Mouse (Mus musculus): ENCODE measurements around the gene Slc7a5. TPM values are rescaled to one million over a fixed set of nuclear protein-coding genes. Genes with fewer than 3 reads are reported as not detected.

The Slc7a5 gene
- polyA plus RNA-seq, 1 experiment from 2014 or later: 28.1 TPM

GRCm38 (mm10) chr8:121843184-121843733, 64.2 kb downstream of the Slc7a5 start:
- Histone ChIP-seq H3K36me3 (ENCODE audit: poor library complexity, severe bottlenecking) (0 out of 2 replicates have a peak, but pooled peaks cover 7% of the 10 kb centered on the region), H3K27ac (no peak overlapping the region), H3K4me1 (0 out of 2 replicates have a peak, but pooled peaks cover 3% of the 10 kb centered on the region), H3K4me2 (no peak overlapping the region), H3K9me3 (replicated peaks) (no peaks in the 10 kb centered on the region), H3K9ac (no peak overlapping the region), H3K4me3 (no peak overlapping the region), H3K27me3 (peaks cover 3% of the 10 kb centered on the region; the same call in 1 of the 2 replicates)
- ATAC-seq: no peak
- WGBS: 79% methylated on average over 3 of the region's 3 CpGs

DNA sequence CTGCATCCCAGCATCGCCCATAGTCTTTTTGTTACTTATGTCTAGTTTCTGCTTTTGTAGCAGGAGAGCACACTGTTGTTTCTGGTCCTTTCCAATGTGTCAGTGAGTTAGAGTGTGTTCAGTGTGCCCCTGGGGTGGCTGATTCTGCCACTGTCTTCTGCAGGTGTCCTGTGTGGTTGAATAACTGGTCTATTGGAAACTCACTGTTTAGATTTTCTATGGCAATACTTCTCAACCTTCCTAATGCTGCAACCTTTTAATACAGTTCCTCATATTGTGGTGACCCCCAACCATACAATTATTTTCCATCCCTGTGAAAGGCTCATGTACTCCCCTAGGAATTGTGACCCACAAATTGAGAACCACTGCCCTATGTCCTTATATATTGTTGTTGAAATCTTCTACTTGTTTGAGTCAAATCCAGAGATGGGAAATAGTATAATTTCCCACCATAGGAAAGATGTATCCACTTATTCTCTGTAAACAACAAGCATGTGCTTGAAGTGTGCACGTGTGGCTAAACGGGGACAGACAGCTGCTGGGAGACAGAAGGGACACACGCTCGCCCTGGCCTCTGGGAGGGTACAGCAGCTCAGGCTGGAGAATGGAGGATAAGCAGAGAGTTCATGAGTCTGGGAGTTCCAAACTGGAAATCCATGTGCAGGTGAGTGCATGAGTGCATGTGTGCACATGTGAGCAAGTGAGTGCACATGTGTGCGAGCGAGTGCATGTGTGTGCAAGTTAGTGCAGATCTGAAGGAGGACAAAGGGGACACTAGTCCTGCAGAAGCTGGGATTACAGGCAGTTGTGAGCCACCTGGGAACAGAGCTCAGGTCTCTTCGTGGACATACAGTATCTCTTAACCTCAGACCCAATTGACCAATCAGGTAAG, 65.2 kb downstream of the Slc7a5 start:
- H3K4me1 ChIP-seq: 0 out of 2 replicates have a peak, but pooled peaks cover 3% of the 10 kb centered on the region
- 0 out of 2 replicates have a peak, but pooled peaks cover 7% of the 10 kb centered on the region for H3K36me3 ChIP-seq (ENCODE audit: poor library complexity, severe bottlenecking)
- H3K4me2 ChIP-seq: no peak overlapping the region
- H3K27ac ChIP-seq: no peak overlapping the region
- no peak for ATAC-seq
- WGBS: 86% methylated on average over 8 of the region's 8 CpGs
- H3K4me3 ChIP-seq: no peak overlapping the region
- H3K27me3 ChIP-seq: no peaks in the 10 kb centered on the region
- H3K9ac ChIP-seq: no peak overlapping the region
- H3K9me3 ChIP-seq (replicated peaks): no peaks in the 10 kb centered on the region

- no peaks in the 10 kb centered on the region for H3K27me3 ChIP-seq
- H3K9me3 ChIP-seq (replicated peaks): no peaks in the 10 kb centered on the region
- H3K4me3 ChIP-seq: no peak overlapping the region
- no peak overlapping the region for H3K9ac ChIP-seq
- 0 out of 2 replicates have a peak, but pooled peaks cover 7% of the 10 kb centered on the region for H3K36me3 ChIP-seq (ENCODE audit: poor library complexity, severe bottlenecking)
- ATAC-seq: 0 out of 2 replicates have a peak, but pooled peaks have one; percentile 36
- H3K4me1 ChIP-seq: 0 out of 2 replicates have a peak, but pooled peaks cover 3% of the 10 kb centered on the region
- no peak overlapping the region for H3K27ac ChIP-seq
- 46% methylated on average over 8 of the region's 8 CpGs for WGBS
- H3K4me2 ChIP-seq: peak overlapping the region; percentile 4; the same call in 1 of the 2 replicates
Measured at GRCm38 (mm10) chr8:121841242-121841641, 66.3 kb downstream of the Slc7a5 start.

GRCm38 (mm10) chr8:121832503-121832902, 75.0 kb downstream of the Slc7a5 start:
- no peak overlapping the region for H3K4me3 ChIP-seq
- ATAC-seq: 0 out of 2 replicates have a peak, but pooled peaks have one; percentile 37
- no peaks in the 10 kb centered on the region for H3K9me3 ChIP-seq (replicated peaks)
- no peak overlapping the region for H3K4me2 ChIP-seq
- H3K4me1 ChIP-seq: peaks cover 19% of the 10 kb centered on the region
- no peaks in the 10 kb centered on the region for H3K36me3 ChIP-seq (ENCODE audit: poor library complexity, severe bottlenecking)
- no peak overlapping the region for H3K9ac ChIP-seq
- 14% methylated on average over 6 of the region's 6 CpGs for WGBS
- 0 out of 2 replicates have a peak, but pooled peaks cover 2% of the 10 kb centered on the region for H3K27me3 ChIP-seq
- H3K27ac ChIP-seq: peak overlapping the region; percentile 14; the same call in 1 of the 2 replicates

DNA sequence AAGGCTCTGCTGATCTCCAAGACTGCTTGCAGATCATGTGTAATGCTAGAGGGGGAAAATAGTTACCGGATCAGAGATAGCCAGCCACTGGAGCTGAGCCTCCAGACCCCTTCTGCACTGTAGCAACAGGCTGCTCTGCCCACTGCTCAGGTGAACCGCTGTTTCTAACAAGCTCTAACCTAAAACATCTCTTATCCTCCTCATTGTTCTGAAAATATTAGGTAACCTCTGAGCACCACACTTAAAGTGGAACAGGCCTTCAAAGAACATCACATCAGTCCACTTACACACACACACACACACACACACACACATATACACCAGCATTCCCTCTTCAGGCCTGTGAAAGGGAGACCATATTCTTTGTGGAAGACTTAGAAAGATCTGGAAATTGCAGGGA, 75.4 kb downstream of the Slc7a5 start:
- ATAC-seq: no peak
- Histone ChIP-seq H3K9ac (no peak overlapping the region), H3K9me3 (replicated peaks) (no peaks in the 10 kb centered on the region), H3K36me3 (ENCODE audit: poor library complexity, severe bottlenecking) (no peaks in the 10 kb centered on the region), H3K4me3 (no peak overlapping the region), H3K27me3 (0 out of 2 replicates have a peak, but pooled peaks cover 2% of the 10 kb centered on the region), H3K4me2 (no peak overlapping the region), H3K4me1 (peaks cover 19% of the 10 kb centered on the region), H3K27ac (peak overlapping the region; percentile 14; the same call in 1 of the 2 replicates)
- WGBS: 80% methylated on average over 2 of the region's 2 CpGs

Other genes starting within 250 kb of the Slc7a5 start
- 34.9 and 36.7 TPM in 2 replicates for gene Jph3, start 178.1 kb downstream of the Slc7a5 start, polyA plus RNA-seq (2015; fragmentation: Nextera tagmentation; extraction: Ambion mirVana)
- 44.3 and 50.6 TPM in 2 replicates for gene Klhdc4, start 78.1 kb downstream of the Slc7a5 start, polyA plus RNA-seq (2015; fragmentation: Nextera tagmentation; extraction: Ambion mirVana)
- gene Car5a, start 37.2 kb upstream of the Slc7a5 start, polyA plus RNA-seq (2015; fragmentation: Nextera tagmentation; extraction: Ambion mirVana): 0.25 TPM in 1 of 2 replicates, not detected in the other
- 57.5 and 60.9 TPM in 2 replicates for gene Banp, start 42.1 kb upstream of the Slc7a5 start, polyA plus RNA-seq (2015; fragmentation: Nextera tagmentation; extraction: Ambion mirVana)

Measured in forebrain, embryonic 13.5 days (tissue).